Mouse (Mus musculus): ENCODE results near the gene Nectin2.
"Not testable (repeated sequence)": the region's sequence is repeated elsewhere in the genome, so short reads cannot be mapped to it uniquely, and the experiment has no call there.

The Nectin2 gene

GRCm38 (mm10) chr7:19690845-19691244 lies 59.4 kb downstream of the Nectin2 start:
- DNase-seq (ENCODE audit: extremely low spot score, low spot score): no peak

DNA sequence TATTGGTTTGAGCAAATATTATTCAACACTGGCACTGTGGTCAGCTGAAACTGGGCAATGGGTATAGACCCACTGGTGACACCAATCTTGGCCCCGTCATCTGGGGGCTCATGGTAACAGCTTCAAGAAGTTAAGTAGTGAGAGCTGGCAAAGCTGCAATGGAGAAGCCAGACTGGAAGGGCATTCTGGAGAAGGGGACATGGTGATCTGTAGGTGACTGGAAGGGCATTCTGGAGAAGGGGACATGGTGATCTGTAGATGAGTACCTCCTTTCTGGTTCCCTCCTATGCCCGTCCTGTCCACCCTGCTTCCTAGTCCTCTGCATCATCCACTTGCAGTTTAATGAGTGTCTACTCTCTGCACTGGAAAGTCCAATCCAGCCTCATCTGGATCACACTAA lies 61.7 kb downstream of the Nectin2 start:
- DNase-seq (ENCODE audit: extremely low spot score, low spot score): no peak

- no peak for DNase-seq (ENCODE audit: extremely low spot score, low spot score)
These were observed 62.2 kb downstream of the Nectin2 start for GRCm38 (mm10) chr7:19688101-19688500.

DNA sequence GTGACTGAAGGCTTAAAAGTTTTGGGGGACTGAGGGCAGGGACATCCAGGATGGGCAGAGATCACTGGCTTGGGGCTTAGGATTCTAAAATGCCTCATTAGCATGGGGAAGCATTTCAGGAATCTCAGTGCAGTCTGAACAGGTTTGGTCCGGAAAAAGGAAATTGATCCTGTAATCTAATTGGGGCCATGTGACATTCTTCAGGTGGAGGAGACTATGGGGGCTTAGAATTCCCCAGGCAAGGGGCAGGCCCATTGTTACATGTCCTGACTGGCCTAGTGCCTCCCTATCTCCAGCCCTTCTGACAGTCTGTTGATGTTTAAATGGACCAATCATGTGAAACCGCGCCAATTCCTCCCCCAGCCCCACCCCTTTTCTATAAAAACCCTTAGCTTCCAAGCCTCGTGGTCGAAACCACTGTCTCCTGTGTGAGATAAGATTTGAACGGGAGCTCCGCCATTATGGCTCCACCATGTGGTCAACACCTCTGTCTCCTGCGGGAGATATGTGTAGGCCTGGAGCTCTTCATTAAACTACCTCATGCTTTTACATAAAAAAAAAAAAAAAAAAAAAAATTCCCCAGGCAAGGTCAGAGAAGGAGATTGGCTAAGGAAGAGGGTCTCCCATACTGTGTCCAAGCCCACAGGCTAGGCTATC lies 63.2 kb downstream of the Nectin2 start:
- not testable (repeated sequence) for DNase-seq (ENCODE audit: extremely low spot score, low spot score)

GRCm38 (mm10) chr7:19686521-19686920 lies 63.8 kb downstream of the Nectin2 start:
- no peak for DNase-seq (ENCODE audit: extremely low spot score, low spot score)

- DNase-seq (ENCODE audit: extremely low spot score, low spot score): no peak
These were observed 64.9 kb downstream of the Nectin2 start for GRCm38 (mm10) chr7:19685374-19685773.

DNA sequence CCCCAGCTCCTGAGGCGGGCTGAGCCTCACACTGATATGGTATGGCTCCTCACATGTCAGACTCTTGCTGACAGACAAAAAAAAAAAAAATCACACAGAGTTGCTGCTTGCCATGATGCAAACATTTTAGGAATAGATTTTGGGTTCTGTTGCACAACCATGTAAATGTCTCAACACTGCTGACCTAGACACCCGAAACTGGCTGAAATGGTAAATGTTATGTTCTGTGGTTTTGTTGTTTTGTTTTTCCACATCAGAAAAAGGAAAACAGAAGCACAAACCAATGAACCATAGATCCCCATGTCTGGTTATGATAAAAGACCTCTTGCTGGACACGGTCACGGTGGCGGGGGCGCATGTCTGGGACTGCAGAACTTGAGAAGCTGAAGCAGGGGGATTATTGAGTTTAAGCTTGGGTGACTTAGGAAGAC lies 66.5 kb downstream of the Nectin2 start:
- no peak for DNase-seq (ENCODE audit: extremely low spot score, low spot score)

- no peak for DNase-seq (ENCODE audit: extremely low spot score, low spot score)
These were observed 67.3 kb downstream of the Nectin2 start for GRCm38 (mm10) chr7:19682979-19683378.

DNA sequence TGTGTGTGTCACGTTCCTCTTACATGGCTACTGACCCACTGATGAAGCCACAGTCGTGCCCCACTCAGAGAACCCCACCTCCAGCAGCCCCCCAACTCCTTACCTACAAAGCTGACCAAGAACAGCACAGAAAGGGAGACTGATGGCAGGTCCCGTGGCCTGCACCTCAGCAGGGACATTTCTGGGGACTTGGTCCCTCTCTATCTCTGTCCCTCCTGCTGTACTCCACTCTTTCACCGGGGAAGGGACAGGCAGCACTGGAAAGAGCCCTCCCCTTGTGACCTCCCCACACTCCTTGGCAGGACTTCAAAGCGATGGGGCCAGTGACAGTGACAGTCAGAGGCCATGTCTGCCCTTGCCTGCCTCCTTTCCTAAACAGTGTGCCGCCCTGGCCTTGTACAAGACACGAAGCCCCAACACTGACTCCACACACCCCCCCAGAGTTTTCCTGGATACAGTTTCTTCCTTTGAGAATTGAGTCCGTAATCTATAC lies 69.0 kb downstream of the Nectin2 start, which contains the start of the genes Gm44805 and Apoc4:
TSS of gene Gm44805 (minus strand) at position 222 of the 493 bp plus-strand sequence.
TSS of gene Apoc4 (minus strand) at position 278 of the 493 bp plus-strand sequence.
- no peak for DNase-seq (ENCODE audit: extremely low spot score, low spot score)

DNA sequence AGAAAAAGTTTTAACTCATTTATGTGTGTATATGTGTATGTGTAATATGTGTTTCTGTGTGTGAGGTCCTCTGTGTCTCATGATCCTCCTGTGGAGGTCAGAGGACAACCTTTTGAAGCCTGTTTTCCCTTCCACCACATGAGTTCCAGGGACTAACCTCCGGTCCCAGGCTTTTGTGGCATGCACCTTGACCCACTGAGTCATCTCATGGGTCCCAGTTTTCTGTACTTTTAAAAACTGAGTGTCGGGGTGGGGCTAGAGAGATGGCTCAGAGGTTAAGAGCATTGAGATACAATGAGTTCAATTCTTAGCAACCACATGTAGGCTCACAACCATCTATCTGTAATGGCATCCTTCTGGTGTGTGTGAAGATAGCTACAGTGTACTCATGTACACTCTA lies 69.6 kb downstream of the Nectin2 start:
- no peak for DNase-seq (ENCODE audit: extremely low spot score, low spot score)

DNA sequence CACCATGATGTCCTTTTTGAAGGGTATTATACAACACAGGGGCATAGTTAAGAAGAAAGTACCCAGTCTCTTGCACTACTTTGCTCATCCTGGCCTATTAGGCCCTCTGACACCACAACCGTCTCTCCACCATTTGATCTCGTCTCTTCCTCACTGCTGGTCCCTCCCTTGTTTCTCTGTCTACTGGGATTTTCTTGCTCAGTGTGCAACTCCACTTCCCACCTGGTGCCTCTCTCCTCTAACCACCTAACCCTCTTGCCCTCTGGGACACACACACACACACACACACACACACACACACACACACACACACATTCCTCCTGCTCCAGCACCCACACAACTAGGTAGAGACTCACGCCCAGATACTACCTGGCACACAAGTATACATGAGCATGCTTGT lies 71.4 kb downstream of the Nectin2 start:
- DNase-seq (ENCODE audit: extremely low spot score, low spot score): no peak

DNA sequence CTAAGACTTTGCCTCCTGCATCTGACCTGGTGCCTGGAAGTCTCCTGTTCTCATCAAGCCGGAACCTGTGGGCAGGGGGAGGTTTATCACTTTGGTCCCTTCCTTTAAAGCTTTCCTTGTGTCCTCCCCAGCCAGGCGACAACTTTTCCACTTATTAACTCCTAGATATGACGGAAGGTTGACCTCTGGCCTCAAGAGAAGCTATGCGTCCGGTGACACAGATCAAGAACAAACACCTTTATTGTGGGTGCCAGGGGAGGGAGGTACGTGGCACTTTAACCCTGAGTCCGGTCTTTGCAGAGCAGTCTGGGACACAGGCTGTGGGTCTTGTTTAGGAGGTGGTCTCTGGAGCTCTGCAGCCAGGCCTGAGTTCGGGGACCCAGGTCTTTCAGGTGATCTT lies 72.4 kb downstream of the Nectin2 start, which contains the start of gene Apoc2:
TSS of gene Apoc2 (minus strand) at position 70 of the 400 bp plus-strand sequence.
- no peak for DNase-seq (ENCODE audit: extremely low spot score, low spot score)

GRCm38 (mm10) chr7:19676662-19677061 lies 73.6 kb downstream of the Nectin2 start:
- no peak for DNase-seq (ENCODE audit: extremely low spot score, low spot score)

DNA sequence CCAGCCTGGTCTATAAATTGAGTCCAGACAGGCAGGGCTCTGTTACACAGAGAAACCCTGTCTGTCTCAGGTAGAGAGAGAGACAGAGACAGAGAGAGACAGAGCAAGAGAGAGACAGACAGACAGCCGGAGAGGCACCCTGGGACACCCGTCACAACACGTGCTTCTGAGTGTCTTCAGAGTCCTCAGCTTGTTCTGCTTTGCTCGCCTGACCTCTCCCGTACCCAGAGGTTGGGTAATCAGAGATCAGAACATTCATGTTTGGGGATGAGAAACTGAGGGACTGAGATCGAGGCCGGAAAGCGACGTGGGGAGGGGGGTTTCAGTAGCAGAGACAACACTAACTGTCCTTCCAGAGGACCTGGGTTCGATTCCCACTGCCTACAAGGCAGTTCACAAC lies 74.5 kb downstream of the Nectin2 start:
- no peak for DNase-seq (ENCODE audit: extremely low spot score, low spot score)

DNA sequence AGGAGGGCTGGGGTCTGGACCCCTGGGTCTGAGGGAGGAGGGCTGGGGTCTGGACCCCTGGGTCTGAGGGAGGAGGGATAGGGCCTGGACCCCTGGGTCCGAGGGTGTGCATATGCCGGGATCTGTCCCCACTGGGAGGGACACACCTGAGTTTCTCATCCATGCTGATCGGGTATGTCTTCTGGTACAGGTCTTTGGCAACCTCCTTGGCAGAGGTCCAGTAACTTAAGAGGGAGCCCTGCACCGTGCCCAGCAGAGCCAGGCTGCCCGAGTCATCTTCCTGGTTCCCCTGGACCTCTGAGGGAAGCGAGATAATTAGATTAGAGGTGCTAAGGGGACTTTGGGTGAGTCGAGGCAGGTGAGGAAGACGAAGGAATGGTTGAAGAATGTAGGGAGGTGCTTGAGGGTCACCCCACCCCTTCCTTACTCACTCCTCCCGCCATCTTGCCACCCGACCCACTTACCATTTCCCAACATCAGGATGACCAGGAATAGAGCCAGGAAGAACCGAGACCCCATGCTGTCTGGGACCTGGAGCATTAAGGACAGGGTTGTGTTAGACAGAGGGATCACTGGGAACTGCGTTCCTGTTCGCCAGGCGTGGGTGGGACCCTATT lies 77.1 kb downstream of the Nectin2 start:
- no peak for DNase-seq (ENCODE audit: extremely low spot score, low spot score)

DNA sequence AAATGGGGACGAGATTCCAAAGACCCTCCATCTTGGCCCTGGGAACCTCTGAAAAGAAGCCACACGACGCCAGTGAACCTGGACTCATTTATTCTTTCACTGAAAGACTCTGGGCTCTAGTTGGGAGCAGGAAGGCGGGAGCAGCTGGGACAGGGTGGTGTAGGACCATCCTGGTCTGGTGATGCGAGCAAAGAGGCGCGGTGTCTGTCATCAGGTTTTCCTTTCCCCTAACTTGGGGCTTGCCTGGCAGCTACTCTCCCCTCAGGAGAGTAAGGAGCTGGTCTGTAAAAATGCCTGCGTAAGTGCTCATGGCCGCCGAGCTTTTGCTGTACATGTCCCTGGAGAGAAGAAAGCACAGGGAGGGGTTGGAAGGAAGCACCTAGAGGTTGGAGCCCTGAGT lies 78.8 kb downstream of the Nectin2 start:
- DNase-seq (ENCODE audit: extremely low spot score, low spot score): no peak

DNA sequence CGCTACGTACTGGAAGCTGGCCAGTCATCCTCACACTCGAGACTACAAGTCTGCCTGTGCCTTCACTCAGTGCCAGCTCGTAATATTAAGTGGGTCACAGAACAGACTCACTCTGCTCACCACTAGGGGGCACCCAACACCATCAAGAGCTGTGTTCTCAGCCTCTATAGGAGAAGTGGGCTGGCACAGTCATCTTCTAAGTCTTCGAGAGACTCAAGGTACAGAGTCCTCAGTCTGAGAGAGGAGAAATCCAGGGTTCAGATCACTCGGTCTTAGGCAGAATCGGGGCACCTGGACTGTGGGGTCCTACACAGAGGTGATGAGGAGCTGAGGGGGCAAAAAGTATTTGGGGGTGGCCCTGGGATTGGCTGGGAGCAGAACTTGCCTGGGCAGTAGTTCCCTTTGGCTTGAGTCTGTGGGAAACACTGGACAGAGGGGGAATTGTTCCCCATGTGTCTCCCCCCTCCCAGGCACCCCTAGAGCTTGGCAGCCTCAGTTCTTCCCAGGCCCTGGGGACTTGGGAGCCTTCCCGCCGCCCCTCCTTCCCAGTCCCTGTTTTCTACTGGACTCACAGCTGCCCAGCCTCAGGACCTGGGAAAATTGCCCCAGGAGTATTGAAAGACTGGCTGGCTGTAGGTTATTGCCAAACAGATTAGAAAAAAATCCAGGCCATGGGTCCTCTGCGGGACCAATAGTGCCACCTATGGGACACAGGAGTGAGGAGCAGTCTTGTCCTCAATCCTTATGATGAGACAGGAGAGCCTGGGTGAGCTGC lies 81.1 kb downstream of the Nectin2 start:
- DNase-seq (ENCODE audit: extremely low spot score, low spot score): peak; percentile 85

DNA sequence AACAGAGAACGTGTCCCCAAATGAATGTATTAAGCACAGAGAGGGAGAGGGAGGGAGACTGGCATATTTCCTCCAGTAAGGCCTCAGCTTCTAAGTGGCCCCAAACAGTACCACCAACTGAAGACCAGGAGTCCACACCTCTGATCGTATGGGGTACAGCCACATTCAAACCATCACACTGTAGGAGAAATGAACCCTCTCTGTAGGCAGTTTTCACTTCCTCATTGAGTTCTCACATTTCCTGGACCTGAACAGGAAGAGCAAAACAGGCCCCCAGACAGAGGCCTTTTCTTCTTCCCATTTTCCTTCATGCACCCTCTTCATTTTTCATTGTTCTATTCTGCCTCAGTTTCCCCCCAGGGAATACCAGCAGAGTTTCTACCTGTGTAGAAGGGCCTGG lies 82.8 kb downstream of the Nectin2 start:
- DNase-seq (ENCODE audit: extremely low spot score, low spot score): no peak

DNA sequence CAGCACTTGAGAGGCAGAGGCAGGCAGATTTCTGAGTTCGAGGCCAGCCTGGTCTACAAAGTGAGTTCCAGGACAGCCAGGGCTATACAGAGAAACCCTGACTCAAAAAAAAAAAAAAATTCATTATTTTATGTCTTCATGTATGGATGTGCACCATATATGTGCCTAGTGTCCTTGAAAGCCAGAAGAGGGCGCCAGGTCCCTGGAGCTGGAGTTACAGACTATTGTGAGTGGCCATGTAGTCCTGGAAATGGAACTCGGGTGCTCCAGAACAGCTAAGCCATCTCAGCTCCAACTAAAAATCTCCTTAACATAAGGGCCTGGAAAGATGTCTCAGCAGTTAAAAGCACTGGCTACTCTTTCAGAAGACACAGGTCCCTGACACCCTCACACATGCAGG lies 83.5 kb downstream of the Nectin2 start:
- DNase-seq (ENCODE audit: extremely low spot score, low spot score): no peak
